Mouse (Mus musculus) heart, postnatal 0 days (tissue): ENCODE results near the gene Ube2n. TPM values are rescaled to one million over a fixed set of nuclear protein-coding genes. Genes with fewer than 3 reads are reported as not detected.

Experiments
- ATAC-seq: fragments of 200-750 bp; cut with Nextera tagmentation; 2 replicates; pipeline ENCODE4 v1.8.0; 2017; ENCODE audit warnings: low read depth, moderate number of reproducible peaks, moderate library complexity; ENCODE audit not compliant: insufficient read depth
- DNase-seq: peaks from one replicate; pipeline ENCODE4 v3.0.0-alpha.2; 2016; ENCODE audit warnings: low spot score
- H3K27ac ChIP-seq: fragments of 300-500 bp; sonication (generic); 2 replicates; pipeline ENCODE4 v1.5.1; 2014; ENCODE audit warnings: low read depth, mild to moderate bottlenecking
- H3K27me3 ChIP-seq: fragments of 300-500 bp; sonication (generic); 2 replicates; pipeline ENCODE4 v1.6.1; 2014; ENCODE audit warnings: low read length, mixed read lengths; ENCODE audit not compliant: control insufficient read depth, insufficient read depth
- H3K36me3 ChIP-seq: fragments of 300-500 bp; sonication (generic); replicated peaks from 2 replicates; pipeline ENCODE4 v1.6.1; 2014; ENCODE audit warnings: low read length, mixed read lengths; ENCODE audit not compliant: control insufficient read depth, insufficient read depth
- H3K4me1 ChIP-seq: fragments of 300-500 bp; sonication (generic); 2 replicates; pipeline ENCODE4 v1.6.1; 2014; ENCODE audit warnings: antibody characterized with exemption; ENCODE audit not compliant: control insufficient read depth, insufficient read depth
- H3K4me2 ChIP-seq: fragments of 300-500 bp; sonication (generic); 2 replicates; pipeline ENCODE4 v1.6.1; 2014; ENCODE audit warnings: low read depth, mild to moderate bottlenecking, low read length, moderate library complexity
- H3K4me3 ChIP-seq: fragments of 300-500 bp; sonication (generic); 2 replicates; pipeline ENCODE4 v1.5.1; 2014; ENCODE audit warnings: low read depth, low read length
- H3K9ac ChIP-seq: fragments of 300-500 bp; sonication (generic); replicated peaks from 2 replicates; pipeline ENCODE4 v1.6.1; 2014; ENCODE audit warnings: low read depth, low read length, mixed read lengths
- H3K9me3 ChIP-seq: fragments of 300-500 bp; sonication (generic); replicated peaks from 2 replicates; pipeline ENCODE4 v1.6.1; 2016; ENCODE audit warnings: low read length; ENCODE audit not compliant: control insufficient read depth
- CTCF ChIP-seq: IDR thresholded peaks from 2 replicates; pipeline ENCODE4 v1.5.1; 2016; ENCODE audit warnings: antibody characterized with exemption, control low read depth, low read depth
- EP300 ChIP-seq: IDR thresholded peaks from 2 replicates; pipeline ENCODE4 v1.6.1; 2016; ENCODE audit warnings: antibody characterized with exemption, low read depth
- WGBS: fragments of 180-500 bp; shearing (Covaris S2); extraction: QIAGEN DNeasy Blood & Tissue Kit; methylation state at CpG from one replicate; pipeline ENCODE4 v1.1.7; 2014; 5-methylcytosine and 5-hydroxymethylcytosine counted together
- polyA plus RNA-seq: library from polyadenylated mRNA; unstranded; fragments of >200 nt; fragmentation: Nextera tagmentation; extraction: Ambion mirVana; gene quantifications from 2 replicates; pipeline ENCODE4 v1.2.1, GENCODE M21; 2015
- total RNA-seq: library from RNA; depleted of rRNA; stranded (reverse); fragments of >200 nt; gene quantifications from 2 replicates; pipeline ENCODE4 v1.2.3, GENCODE M21; 2014; ENCODE audit warnings: low replicate concordance

Gene Ube2n
- total and polyA plus RNA-seq, 2 experiments from 2014 or later: 190 to 242 TPM

- no peak for DNase-seq
- no peak for ATAC-seq
- no peaks in the 10 kb centered on the region for H3K9me3 ChIP-seq
- H3K4me3 ChIP-seq: no peak overlapping the region
- no peak overlapping the region for H3K9ac ChIP-seq
- H3K4me1 ChIP-seq: peaks cover 45% of the 10 kb centered on the region
- no peaks in the 10 kb centered on the region for H3K36me3 ChIP-seq
- no peaks in the 10 kb centered on the region for H3K27me3 ChIP-seq
- TF ChIP-seq CTCF (no peak), EP300 (no peak)
- H3K27ac ChIP-seq: peak overlapping the region; percentile 75
- H3K4me2 ChIP-seq: no peak overlapping the region
- 59% methylated on average over 7 of the region's 7 CpGs for WGBS
These were observed 18.4 kb downstream of the Ube2n start for GRCm38 (mm10) chr10:95533382-95533781.

- WGBS: 68% methylated on average over 8 of the region's 8 CpGs
- no peak overlapping the region for H3K27ac ChIP-seq
- no peak overlapping the region for H3K9ac ChIP-seq
These were observed 20.7 kb downstream of the Ube2n start for GRCm38 (mm10) chr10:95535399-95536221.

GRCm38 (mm10) chr10:95536222-95536541 is 21.2 kb downstream of the Ube2n start:
- H3K4me2 ChIP-seq: no peak overlapping the region
- no peaks in the 10 kb centered on the region for H3K27me3 ChIP-seq
- no peak overlapping the region for H3K27ac ChIP-seq
- H3K9me3 ChIP-seq: no peaks in the 10 kb centered on the region
- no peak for TF ChIP-seq CTCF
- no peak for TF ChIP-seq EP300
- H3K4me1 ChIP-seq: peaks cover 48% of the 10 kb centered on the region
- no peak for DNase-seq
- no peak overlapping the region for H3K4me3 ChIP-seq
- no peaks in the 10 kb centered on the region for H3K36me3 ChIP-seq
- no peak overlapping the region for H3K9ac ChIP-seq
- no peak for ATAC-seq
- 63% methylated on average over 6 of the region's 6 CpGs for WGBS

More at GRCm38 (mm10) chr10:95535399-95536221, 20.7 kb downstream of the Ube2n start:
- ATAC-seq (no peak), DNase-seq (no peak)
- Histone ChIP-seq H3K4me3 (no peak overlapping the region), H3K4me1 (peaks cover 51% of the 10 kb centered on the region), H3K27me3 (no peaks in the 10 kb centered on the region), H3K4me2 (no peak overlapping the region), H3K36me3 (no peaks in the 10 kb centered on the region), H3K9me3 (no peaks in the 10 kb centered on the region)
- TF ChIP-seq EP300 (no peak), CTCF (no peak)

GRCm38 (mm10) chr10:95539260-95539659 is 24.3 kb downstream of the Ube2n start:
- DNase-seq: peak; percentile 39
- peak; percentile 53; the same call in 1 of the 2 replicates for ATAC-seq
- no peak overlapping the region for H3K9ac ChIP-seq
- H3K4me2 ChIP-seq: peak overlapping the region; percentile 36
- H3K9me3 ChIP-seq: no peaks in the 10 kb centered on the region
- no peak for TF ChIP-seq CTCF
- no peak for TF ChIP-seq EP300
- peaks cover 6% of the 10 kb centered on the region for H3K36me3 ChIP-seq
- no peak overlapping the region for H3K4me3 ChIP-seq
- peaks cover 25% of the 10 kb centered on the region for H3K4me1 ChIP-seq
- H3K27me3 ChIP-seq: no peaks in the 10 kb centered on the region
- peak overlapping the region; percentile 55 for H3K27ac ChIP-seq
- WGBS: 26% methylated on average over 3 of the region's 3 CpGs

DNA sequence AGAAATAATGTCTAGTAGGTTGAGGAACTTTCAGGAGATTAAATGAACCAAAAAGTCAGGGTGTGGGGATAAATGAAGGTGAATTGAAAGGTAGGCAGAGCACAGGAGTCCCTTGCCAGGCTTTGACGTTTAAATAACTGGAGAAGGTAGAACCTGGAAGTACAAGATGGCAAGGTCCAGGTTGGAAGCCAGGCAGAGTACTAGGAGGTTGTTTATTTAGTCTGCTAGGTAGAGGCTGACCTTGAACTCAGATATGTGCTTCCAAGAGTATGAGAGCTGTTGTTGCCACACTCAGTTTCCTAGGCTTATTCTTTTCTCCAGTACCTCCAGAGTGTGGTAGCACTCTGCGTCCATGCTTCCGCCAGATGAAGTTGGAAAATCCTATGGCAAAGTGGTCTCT is 24.9 kb downstream of the Ube2n start:
- Histone ChIP-seq H3K27ac (peak overlapping the region; percentile 55), H3K9me3 (no peaks in the 10 kb centered on the region), H3K36me3 (peaks cover 11% of the 10 kb centered on the region), H3K4me1 (peaks cover 25% of the 10 kb centered on the region), H3K27me3 (no peaks in the 10 kb centered on the region), H3K4me2 (peak overlapping the region; percentile 36; the same call in 1 of the 2 replicates), H3K4me3 (no peak overlapping the region), H3K9ac (no peak overlapping the region)
- TF ChIP-seq EP300 (no peak), CTCF (no peak)
- 72% methylated on average over 3 of the region's 3 CpGs for WGBS
- ATAC-seq: no peak
- DNase-seq: no peak

DNA sequence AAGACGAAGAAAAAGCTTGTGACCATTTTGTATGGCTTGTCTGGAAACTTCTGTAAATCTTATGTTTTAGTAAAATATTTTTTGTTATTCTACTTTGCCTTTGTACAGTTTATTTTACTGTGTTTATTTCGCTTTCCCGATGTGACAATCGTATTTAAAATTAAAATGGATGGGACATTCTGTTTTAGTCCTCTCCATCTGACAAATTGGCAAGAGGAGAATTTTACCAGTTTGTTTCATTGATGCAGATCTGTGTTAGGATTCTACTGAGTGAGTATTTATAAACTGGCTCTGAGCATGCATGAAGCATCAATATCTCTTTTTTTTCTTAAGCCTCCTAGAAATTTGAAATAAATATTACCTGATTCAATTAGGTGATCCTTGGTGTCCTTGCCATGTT is 28.0 kb downstream of the Ube2n start:
- 88% methylated on average over 4 of the region's 4 CpGs for WGBS
- H3K36me3 ChIP-seq: peaks cover 37% of the 10 kb centered on the region

More for the DNA sequence above, 28.0 kb downstream of the Ube2n start:
- no peak for TF ChIP-seq CTCF
- no peak for TF ChIP-seq EP300
- H3K27ac ChIP-seq: no peak overlapping the region
- no peak overlapping the region for H3K4me2 ChIP-seq
- no peaks in the 10 kb centered on the region for H3K27me3 ChIP-seq
- H3K4me1 ChIP-seq: peaks cover 21% of the 10 kb centered on the region
- H3K4me3 ChIP-seq: no peak overlapping the region
- no peaks in the 10 kb centered on the region for H3K9me3 ChIP-seq
- no peak overlapping the region for H3K9ac ChIP-seq
- no peak for ATAC-seq
- no peak for DNase-seq
